Mouse (Mus musculus) layer of hippocampus, adult 11-12 months (tissue): ENCODE measurements at regions not wholly inside any gene's neighbourhood (a gene's known extent, or its start where the extent isn't known, plus 50 kb on each side); places are given as distances from the start of the nearest gene placed in this dataset.
"Not testable (repeated sequence)": the region's sequence is repeated elsewhere in the genome, so short reads cannot be mapped to it uniquely, and the experiment has no call there.

Experiments used
- DNase-seq: peaks from one replicate; pipeline ENCODE4 v3.0.0; 2022; ENCODE audit warnings: low spot score

- no peak for DNase-seq
Measured at GRCm38 (mm10) chr6:6387571-6387970, 170.6 kb upstream of the Slc25a13 start.

- no peak for DNase-seq
Measured at GRCm38 (mm10) chr6:6384971-6385370, 168.0 kb upstream of the Slc25a13 start.

GRCm38 (mm10) chr6:6384441-6384840 is 167.5 kb upstream of the Slc25a13 start:
- no peak for DNase-seq

GRCm38 (mm10) chr6:6372421-6372820 is 155.4 kb upstream of the Slc25a13 start:
- DNase-seq: no peak

- no peak for DNase-seq
Measured at GRCm38 (mm10) chr6:6371444-6372093, 154.6 kb upstream of the Slc25a13 start.

- no peak for DNase-seq
Measured at GRCm38 (mm10) chr6:6364037-6364436, 147.1 kb upstream of the Slc25a13 start.

- DNase-seq: no peak
Measured at GRCm38 (mm10) chr6:6362678-6363354, 145.8 kb upstream of the Slc25a13 start.

GRCm38 (mm10) chr6:6361181-6361580 is 144.2 kb upstream of the Slc25a13 start:
- DNase-seq: not testable (repeated sequence)

GRCm38 (mm10) chr6:6357477-6357876 is 140.5 kb upstream of the Slc25a13 start:
- no peak for DNase-seq

- no peak for DNase-seq
Measured at GRCm38 (mm10) chr6:6356967-6357366, 140.0 kb upstream of the Slc25a13 start.

- peak; percentile 13 for DNase-seq
Measured at GRCm38 (mm10) chr6:6335251-6335650, 118.3 kb upstream of the Slc25a13 start.

- DNase-seq: no peak
Measured at GRCm38 (mm10) chr6:6330271-6330670, 113.3 kb upstream of the Slc25a13 start.

- no peak for DNase-seq
Measured at GRCm38 (mm10) chr6:6325516-6325915, 108.5 kb upstream of the Slc25a13 start.

- no peak for DNase-seq
Measured at GRCm38 (mm10) chr6:6316725-6317124, 99.8 kb upstream of the Slc25a13 start.

- DNase-seq: no peak
Measured at GRCm38 (mm10) chr6:6313171-6313570, 96.2 kb upstream of the Slc25a13 start.

GRCm38 (mm10) chr6:6310213-6310612 is 93.2 kb upstream of the Slc25a13 start:
- no peak for DNase-seq

- no peak for DNase-seq
Measured at GRCm38 (mm10) chr6:6307618-6308017, 90.6 kb upstream of the Slc25a13 start.

- no peak for DNase-seq
Measured at GRCm38 (mm10) chr6:6303767-6304166, 86.8 kb upstream of the Slc25a13 start.

- DNase-seq: no peak
Measured at GRCm38 (mm10) chr6:6301001-6301510, 84.1 kb upstream of the Slc25a13 start.

- DNase-seq: no peak
Measured at GRCm38 (mm10) chr6:6298867-6299852, 82.2 kb upstream of the Slc25a13 start.

- not testable (repeated sequence) for DNase-seq
Measured at GRCm38 (mm10) chr6:6295551-6295950, 78.6 kb upstream of the Slc25a13 start.

- DNase-seq: no peak
Measured at GRCm38 (mm10) chr6:6291781-6292180, 74.8 kb upstream of the Slc25a13 start.
